Mouse (Mus musculus): ENCODE results near the gene C1rb.
"Not testable (repeated sequence)": the region's sequence is repeated elsewhere in the genome, so short reads cannot be mapped to it uniquely, and the experiment has no call there.

C1rb gene

GRCm38 (mm10) chr6:124602031-124602430 lies 31.9 kb downstream of the C1rb start:
- no peak for DNase-seq

- DNase-seq: no peak
Measured at GRCm38 (mm10) chr6:124625612-124626011, 55.5 kb downstream of the C1rb start.

DNA sequence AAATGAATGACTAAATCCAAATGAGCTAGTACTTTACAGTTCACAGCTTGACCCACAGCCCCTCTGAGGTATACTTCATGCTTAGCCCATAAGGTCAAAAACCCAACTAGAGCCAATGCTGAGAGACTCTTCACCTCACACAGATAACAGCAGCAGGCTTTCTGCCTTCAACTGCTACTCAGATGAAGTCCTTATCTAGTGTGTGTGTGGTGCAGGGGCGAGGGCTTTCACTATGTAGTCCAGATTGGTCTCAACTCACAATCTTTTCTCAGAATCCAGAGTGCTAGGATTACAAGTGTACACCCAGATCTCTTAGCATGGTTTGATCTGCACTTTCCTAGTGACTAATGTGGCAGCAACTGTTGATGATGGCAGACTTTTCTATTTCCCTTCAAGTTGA lies 56.1 kb downstream of the C1rb start:
- not testable (repeated sequence) for DNase-seq

GRCm38 (mm10) chr6:124630763-124631162 lies 60.7 kb downstream of the C1rb start:
- DNase-seq: no peak

All from kidney, adult 8-10 months (tissue).